Mouse (Mus musculus): ENCODE measurements around the gene Etnk1.
A peak's percentile ranks its signal among the peaks of the same experiment; 100 is the strongest.
"Not testable (repeated sequence)": the region's sequence is repeated elsewhere in the genome, so short reads cannot be mapped to it uniquely, and the experiment has no call there.

The Etnk1 gene

DNA sequence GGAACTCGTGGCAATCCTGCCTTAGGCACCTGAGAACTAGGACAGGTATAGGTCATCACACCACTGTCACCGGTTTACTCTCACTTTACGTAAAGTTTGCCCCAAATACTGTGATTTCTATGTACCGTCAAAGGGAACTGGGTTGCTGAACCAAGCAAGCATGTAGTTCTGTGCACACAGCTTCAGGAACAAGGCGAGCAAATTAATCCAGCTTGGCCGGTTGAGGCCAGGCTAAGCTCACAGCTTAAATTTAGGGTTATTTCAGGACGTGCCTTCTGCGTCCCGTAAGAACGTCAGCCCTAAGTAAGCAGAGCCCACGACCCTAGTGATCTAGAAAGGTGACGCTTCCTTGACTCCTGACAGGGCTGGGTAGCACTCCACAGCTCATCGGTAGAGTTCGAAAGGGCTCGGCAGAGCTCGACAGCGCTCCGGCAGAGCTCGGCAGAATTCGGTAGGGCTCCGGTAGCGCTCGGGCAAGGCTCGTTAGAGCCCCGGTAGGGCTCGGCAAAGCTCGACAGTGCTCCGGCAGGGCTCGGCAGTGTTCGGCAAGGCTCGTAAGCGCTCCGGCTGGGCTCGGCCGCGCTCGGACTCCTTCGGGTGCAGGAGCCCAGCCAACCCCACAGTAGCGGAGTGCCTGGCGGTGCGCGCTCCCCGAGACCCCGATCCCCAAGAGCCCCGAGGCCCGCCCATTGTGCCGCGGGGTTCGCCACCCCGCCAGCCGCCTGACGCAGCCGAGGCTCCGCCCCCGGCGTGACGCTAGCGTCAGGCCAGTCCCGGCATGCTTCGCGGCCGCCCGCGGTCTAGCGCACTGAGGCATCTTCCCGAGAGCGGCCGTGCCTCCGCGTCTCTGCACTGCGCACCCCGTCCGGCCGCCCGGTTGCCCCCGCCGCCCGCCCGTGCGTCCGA lies at the start of gene Etnk1:
Etnk1 (plus strand) TSS at position 770 of the 906 bp plus-strand sequence.
- peak; percentile 98 for DNase-seq (ENCODE audit: low spot score in 2 of 2)

DNA sequence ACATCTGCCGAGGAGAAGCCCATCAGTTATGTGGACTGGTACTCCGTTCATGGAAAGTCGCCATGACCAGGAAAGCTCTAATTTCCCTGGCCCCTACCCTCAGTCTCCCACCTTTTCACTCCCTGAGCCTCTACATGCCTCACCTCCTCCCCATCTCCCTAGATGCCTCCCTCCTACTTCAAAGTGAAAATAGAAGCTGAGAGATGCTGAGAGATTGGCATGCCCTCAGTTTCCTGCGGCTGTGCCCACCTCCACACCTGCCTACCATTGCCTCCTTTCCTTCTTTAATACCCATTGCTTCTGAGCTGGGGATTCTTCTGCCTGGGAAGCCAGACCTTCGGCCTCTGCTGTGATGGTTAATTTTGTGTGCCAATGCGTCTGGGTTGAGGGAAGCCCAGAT lies 47.7 kb upstream of the Etnk1 start:
- no peak for DNase-seq (ENCODE audit: low spot score in 2 of 2)

DNA sequence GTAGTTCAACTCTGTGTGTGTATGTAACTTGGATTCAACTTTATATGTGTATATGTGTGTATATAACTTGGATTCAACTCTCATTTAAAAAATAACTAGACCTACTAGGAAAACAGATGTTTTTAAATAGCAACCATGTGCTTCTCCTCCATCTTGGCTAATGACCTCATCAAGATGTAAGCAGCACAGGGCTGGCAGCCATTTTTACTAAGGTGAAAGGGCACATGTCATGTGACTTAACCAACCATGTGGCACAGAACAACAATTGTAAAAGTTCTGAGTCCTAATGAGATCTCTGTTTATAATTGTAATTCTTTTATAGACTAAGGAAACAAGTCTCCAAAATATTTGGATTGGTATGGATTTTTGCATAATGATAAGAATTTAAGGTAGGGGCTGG lies 41.3 kb upstream of the Etnk1 start:
- DNase-seq (ENCODE audit: low spot score in 2 of 2) = no peak

DNA sequence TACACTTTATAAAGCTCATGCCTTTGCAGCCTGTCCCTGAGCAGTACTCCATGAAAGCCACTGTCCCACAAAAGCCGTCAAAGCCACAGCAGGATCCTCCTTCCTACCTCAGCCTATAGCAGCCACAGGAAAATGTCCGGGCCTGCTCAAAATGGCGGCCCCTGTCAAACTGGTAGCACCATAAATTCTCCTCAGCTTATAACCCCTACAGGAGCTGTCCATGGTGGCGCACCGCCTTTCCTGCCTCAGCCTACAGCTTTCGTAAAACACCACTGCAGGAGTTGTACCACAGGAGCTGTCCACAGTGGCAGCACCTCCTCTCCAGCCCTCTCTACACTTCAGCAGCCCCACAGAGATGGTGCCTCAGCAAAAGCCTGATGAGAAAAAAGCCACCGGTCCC lies 37.6 kb upstream of the Etnk1 start:
- no peak for DNase-seq (ENCODE audit: low spot score in 2 of 2)

DNA sequence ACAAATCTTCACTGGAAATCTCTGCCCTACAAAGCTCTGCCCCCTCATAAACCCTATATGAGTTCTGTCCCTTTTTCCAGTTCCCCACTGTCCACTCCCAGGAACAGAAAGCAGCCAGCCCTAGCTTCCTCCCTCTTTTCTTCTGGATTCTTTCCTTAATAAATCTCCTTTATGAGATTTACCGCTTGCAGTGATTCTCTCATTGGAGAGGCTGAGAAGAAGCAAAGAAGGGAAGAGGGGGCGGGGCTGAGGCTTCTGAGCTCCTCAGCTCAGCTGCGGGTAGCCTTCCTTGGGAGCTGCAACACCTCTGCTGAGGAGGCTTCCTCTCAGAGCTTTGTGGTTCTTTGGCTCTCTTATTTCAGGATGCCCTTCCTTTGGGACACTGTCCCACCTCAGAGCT lies 37.1 kb upstream of the Etnk1 start:
- DNase-seq (ENCODE audit: low spot score in 2 of 2) = no peak

DNA sequence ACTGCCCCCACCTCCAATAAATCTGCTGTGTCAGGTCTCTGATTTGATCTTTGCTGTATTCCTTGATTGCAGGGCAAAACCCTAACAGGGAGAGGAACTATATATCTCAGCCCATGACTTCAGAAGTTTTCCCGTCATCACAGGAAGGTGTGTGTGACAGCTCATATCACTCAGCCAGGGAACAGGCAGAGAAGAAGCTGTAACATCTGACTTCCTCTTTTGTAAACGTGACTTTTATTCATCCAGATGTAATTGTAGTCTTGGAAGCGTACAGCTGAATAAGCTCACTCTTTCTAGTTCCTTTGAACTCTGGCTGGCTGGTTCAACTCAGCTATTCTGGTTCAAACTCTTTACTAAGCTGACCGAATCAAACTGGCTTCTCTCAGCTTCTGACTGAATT lies 36.6 kb upstream of the Etnk1 start:
- DNase-seq (ENCODE audit: low spot score in 2 of 2) = no peak

DNA sequence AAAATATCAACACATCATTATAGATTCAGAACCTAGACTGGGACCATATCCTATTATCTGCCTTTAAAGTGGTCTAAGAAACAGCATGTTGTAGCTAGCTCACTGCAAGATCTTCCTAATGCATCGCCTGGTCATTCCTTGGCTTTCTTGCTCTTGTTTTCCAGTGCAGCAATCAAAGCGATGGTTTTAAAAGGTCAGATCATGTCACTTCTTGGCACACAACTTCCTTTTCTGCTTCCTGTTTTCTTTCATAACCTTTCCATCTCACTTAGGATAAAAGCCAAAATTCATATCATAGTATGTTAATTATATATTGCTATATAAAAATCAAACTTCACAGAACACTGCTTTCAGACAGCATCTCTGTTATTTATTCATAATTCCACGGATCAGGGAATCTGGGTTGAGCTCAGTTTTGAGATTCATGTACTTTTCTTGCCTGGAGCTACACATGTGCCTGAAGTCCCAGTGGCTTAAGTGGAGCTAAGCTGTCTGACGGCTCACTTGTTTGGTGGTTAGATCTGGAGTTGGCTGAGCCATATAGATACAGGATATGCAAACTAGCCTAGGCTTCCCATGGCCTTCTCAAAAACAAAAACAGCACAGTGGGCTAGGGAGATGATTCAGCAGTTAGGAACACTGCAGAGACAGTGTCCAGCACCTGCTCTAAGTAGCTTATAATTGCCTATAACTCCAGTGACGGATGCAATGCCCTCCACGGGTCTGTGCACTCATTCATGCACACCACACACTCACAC lies 34.9 kb upstream of the Etnk1 start:
- DNase-seq (ENCODE audit: low spot score in 2 of 2) = no peak

DNA sequence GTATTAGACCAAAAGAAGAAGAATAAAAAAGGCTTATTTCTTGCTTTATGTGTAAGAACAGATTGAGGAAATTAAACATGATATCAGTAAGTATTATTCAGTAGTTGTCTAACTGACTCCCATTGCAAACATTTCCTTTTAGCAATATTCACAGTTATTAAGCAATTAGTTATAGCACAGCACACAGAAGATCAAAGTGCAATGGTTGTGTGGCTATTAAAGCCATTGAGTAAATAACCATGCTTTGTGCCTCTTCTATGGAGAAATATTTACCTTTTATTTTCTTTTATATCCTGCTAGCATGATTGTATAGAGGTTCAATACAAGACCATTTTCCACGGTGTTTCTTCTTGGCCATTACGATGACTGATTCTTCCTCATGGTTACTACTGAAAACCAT lies 33.9 kb upstream of the Etnk1 start:
- DNase-seq (ENCODE audit: low spot score in 2 of 2) = no peak

DNA sequence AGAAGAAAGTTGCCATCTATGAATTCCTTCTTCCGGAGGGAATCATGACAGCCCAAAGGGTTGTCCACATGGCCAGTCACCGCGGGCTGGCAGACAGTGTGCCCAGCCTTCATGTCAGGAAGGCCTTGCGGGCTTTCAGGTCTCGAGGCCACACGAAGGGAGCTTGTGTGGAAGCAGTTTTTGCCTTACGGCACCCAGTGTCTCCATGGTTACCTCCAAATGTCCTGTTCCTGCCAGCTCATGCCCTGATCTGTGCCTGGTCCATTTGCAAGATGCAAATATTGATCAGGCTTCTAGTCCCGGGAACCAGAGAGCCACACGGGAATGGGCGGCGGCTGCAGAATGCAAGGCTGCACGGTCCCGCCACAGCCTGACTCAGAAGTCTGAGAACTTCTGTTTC lies 31.9 kb upstream of the Etnk1 start:
- no peak for DNase-seq (ENCODE audit: low spot score in 2 of 2)

DNA sequence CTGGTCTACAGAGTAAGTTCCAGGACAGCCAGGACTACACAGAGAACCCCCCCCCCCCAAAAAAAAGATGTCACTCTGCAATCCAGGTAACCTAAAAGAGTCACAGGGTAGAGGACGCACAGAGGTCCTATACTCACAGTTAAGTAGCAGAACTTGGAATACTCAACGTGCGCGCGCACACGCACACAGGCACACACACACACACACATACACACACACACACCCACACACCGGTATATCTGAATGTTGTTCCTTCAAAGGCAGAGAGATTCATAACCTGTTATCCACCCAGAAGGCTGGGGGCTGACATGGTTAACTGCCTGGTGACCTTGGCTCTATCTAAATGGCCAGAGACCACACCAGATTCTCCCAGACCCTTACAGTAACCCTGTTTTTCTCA lies 30.3 kb upstream of the Etnk1 start:
- DNase-seq (ENCODE audit: low spot score in 2 of 2) = no peak

DNA sequence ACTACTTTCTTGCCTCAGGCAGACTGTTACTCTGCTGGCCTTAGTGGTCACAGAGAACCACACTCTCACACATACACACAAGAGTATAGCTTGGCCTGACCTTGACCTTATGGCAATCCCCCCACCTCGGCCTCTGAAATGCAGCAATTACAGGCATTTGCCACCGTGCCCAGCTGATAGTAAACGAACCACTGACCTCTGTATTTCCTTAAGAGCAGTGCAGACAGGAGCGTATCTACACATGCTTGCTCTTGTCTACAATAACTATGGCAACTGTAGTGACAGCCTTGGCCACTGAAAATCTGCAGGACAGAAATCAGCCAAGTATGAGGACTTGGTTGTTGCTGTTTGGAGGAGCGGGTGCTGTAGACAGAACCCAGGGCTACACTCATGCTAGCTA lies 29.7 kb upstream of the Etnk1 start:
- DNase-seq (ENCODE audit: low spot score in 2 of 2) = no peak

DNA sequence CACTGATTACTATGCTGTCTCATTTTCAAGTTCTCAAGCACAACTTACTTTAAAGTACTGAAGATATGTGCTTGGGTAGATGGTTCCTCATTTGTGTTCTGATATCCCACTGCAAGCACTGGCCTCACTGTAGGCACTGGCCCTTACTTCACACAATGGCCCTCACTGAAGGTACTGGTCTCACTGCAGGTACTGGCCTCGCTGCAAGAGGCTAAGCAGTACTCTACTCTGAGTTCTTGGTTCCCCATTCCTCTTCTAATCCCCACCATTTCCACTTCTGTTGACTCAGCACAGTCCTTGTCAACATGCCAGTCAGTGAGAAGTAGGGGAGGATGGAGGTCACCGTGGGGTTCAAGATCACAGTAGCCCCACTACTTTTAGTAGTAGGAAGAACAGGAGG lies 27.6 kb upstream of the Etnk1 start:
- no peak for DNase-seq (ENCODE audit: low spot score in 2 of 2)

DNA sequence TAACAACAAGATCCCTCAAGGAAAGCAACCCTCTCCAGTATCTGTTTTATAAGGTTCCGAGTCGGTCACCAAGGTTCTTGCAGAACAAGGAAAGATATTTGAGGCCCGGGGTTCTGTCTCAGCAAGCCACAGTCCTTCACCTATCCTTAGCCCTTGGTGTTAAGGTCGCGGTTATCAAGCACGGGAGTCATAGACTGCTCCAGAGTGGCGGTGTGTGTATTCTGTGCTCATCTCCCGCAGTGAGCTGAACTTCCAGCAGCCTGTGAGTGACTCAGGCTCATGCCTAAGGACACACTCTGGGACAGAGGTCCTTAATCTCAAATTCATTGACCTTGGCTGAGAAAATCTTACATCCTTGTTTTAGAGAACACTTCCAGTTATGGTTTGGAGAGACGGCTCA lies 26.1 kb upstream of the Etnk1 start:
- no peak for DNase-seq (ENCODE audit: low spot score in 2 of 2)

DNA sequence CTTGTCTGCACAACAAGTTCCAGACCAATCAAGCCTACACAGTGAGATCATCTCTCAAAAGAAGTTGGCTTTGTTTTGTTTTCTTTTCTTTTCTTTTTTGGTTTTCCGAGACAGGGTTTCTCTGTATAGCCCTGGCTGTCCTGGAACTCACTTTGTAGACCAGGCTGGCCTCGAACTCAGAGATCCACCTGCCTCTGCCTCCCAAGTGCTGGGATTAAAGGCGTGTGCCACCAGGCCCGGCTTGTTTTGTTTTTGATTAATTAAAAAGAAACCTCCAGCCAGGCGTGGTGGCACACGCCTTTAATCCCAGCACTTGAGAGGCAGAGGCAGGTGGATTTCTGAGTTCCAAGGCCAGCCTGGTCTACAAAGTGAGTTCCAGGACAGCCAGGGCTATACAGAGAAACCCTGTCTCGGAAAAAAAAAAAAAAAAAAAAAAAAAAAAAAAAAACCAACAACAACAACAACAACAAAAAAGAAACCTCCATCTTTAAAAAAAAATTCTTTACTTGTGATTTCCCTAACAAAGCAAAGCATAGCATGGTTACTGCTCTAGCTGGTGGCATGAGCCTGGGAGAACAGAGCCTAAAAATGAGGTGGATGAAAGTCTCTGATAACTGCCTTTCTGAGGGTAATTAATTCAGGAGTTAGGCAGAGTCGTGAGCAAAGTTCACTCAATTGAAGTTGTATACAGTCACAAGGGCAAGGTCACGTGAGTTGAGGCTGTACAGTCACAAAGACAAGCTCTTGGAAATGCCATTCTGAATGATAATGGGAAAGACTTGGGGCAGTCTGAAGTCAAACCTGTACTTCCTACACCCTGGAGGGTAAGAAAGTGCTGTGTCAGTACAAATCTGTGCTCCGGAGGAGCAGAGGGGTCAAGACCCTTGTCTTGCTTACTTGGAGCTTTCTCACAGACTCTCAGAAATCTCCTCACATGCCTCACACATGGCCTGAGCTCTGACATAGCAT lies 25.1 kb upstream of the Etnk1 start:
- not testable (repeated sequence) for DNase-seq (ENCODE audit: low spot score in 2 of 2)

DNA sequence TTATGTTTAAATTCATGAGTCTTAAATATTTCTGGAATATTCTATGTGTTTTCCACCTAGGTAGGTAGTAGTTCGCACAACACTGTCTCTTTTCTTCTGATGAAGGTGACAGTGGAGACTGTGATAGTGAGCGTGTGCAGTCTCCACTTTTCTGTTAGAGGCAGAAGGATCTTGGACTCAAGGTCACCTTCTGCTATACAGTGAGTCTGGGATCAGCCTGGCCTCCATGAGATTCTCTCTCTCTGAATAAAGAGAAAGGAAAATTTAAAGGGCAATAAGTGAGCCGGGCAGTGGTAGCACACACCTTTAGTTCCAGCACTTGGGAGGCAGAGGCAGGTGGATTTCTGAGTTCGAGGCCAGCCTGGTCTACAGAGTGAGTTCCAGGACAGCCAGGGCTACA lies 24.2 kb upstream of the Etnk1 start:
- no peak for DNase-seq (ENCODE audit: low spot score in 2 of 2)

DNA sequence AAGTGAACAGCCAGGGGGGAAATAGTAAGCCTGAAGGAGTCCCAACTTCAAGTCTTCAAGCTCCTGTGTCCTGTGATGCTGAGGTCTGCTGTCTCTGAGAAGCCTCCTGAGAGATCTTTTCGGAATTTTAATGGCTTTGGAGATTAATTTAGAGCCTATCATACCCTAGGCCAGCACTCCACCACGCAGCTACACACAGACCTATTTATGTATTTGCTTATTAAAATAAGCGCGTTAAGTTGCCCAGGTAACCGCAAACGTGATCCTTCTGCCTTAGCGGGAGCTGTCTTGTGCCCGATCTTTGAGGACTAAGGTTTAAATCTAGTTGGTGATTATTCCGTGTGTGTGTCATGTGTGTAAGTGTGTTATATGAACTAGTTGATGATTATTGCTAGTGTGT lies 23.7 kb upstream of the Etnk1 start:
- DNase-seq (ENCODE audit: low spot score in 2 of 2) = no peak

DNA sequence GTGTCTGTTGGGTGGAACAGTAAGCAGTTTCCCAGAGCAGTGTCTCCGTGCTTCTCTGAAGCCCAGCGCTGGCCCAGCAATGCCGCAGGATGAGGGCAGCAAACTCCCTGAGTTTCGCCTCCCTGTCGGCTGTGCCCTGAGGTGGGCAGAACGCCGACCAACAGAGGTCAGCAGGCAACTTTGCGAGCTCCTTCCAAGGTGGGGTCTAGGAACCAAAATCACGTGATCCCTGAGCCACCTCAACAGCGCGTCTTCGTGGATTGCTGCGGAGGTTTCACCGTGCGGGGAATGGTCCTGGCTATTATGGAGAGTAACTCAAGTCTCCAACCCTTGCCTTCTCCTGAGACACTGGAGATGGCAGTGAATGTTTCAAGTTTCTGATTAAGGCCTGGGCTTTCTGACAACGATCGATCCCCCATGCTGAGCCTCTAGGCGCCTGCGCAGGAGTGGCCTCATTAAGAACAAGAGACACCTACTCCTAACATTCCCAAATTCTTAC lies 23.2 kb upstream of the Etnk1 start:
- DNase-seq (ENCODE audit: low spot score in 2 of 2) = no peak

DNA sequence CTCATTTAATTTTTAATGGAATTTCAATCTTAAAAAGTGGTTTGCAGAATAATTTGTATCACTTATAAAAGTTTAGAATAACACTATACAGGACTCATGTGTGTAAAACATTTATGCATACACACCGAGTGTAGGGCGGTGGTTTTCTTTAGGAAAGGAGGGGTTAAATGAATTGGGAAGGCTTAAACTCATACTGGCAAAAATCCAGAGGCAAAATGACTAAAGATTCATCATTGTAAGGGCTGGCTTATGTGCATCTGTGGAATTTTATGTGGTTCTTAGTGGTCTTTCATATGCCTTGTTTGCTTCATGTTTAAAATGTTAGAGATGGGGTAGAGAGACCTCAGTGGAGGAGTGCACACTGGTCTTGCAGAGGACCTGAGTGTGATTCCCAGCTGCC lies 22.5 kb upstream of the Etnk1 start:
- DNase-seq (ENCODE audit: low spot score in 2 of 2) = no peak

DNA sequence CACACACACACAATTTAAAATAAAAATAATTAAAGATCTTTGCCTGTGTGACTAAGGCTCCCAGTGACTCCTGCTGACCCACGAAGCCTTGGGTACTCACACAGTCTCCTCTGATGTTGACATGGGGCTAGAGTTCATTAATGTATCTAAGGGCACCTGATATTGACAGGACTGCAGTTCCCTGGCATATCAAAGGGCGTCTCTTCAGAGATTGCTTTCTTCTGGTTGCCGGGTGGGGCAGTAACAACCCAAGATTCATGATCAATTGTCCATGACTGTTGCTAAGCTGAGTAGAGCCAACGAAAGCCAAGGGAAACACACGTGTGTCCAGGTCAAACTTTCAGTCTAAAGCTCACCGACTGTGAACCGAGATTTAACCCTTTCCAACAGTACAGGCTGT lies 22.0 kb upstream of the Etnk1 start:
- DNase-seq (ENCODE audit: low spot score in 2 of 2) = no peak

DNA sequence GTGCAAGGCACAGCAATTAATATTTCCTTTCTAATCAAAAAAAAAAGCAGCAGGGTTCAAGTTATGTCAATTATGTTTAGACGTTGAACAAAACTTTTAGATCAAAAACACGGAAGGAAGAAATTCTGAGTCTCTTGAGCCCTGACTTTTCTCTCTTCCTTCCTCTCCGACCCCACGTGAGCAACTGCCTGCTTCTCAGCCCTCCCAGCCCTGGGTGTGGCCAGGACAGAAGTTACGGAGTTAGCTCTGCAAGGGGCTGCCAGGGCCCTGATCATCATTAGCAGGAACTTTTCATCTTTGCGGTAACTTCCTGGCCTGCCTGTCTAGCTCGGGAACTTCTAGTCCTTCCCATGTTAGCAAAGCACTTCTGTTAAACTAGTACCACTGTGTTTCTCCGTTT lies 20.3 kb upstream of the Etnk1 start:
- no peak for DNase-seq (ENCODE audit: low spot score in 2 of 2)

DNA sequence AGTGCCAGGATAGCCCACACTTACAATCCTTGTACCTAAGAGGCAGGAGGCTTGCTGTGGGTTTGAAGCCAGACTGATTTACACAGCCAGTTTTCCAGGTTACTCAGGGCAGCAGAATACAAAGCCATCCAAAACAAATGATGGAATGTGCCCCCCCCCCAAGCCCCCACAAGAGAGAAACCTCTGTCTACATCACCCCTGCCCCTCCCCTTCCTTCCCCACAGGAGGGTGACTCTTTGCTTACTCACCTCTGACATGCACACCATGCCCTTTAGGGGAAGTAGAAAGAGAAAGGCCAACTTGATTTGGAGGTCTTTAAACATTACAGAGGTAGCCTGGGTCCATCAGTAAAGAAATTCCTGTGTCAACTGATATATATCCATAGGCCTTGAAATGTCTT lies 18.2 kb upstream of the Etnk1 start:
- no peak for DNase-seq (ENCODE audit: low spot score in 2 of 2)

DNA sequence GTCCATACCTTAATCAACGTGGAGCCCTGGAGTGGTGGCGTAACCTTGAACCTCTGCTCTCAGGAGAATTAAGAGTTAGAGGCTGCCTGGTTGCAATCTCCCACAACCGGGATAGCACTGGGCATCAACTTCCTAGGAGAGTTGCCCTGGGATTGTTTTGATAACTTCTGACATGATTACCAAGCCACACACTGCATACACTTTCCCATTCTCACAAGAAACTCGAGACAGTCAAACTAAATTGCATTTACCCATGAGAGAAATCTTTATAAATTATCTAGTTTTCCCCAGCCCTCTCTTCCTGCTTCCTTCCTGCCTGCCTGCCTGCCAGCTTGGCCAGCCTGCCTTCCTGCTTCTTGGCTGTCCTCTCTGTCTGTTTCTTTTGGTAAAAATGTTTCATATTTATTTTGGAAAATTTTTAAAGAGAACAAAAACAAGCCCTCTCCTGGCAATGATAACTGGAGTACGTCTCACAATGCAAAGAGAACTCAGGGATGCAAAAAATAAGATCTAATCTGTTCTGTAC lies 17.2 kb upstream of the Etnk1 start:
- no peak for DNase-seq (ENCODE audit: low spot score in 2 of 2)

Measured in cerebellum, postnatal 4 days (tissue).